Mouse (Mus musculus) left cerebral cortex, postnatal 25 days (tissue): ENCODE results near the gene 1700020A23Rik. TPM values are rescaled to one million over a fixed set of nuclear protein-coding genes. Genes with fewer than 3 reads are reported as not detected.

Experiments
- DNase-seq, 2 experiments: peaks; one replicate each; pipeline ENCODE4 v3.0.0; 2022; ENCODE audit warnings: low spot score in 2 of 2, mixed read lengths in 1 of 2
- intact Hi-C: fragments of 180-260 bp; cut with DNase I; formaldehyde crosslinking; loops from one replicate; pipeline ENCODE4 v1.15.1; 2025
- total RNA-seq, 2 experiments: library from RNA; stranded (reverse); gene quantifications; 2 replicates each; pipeline ENCODE4 v1.2.3; 2021

1700020A23Rik gene
- total RNA-seq, 2 experiments from 2014 or later = not detected

DNA sequence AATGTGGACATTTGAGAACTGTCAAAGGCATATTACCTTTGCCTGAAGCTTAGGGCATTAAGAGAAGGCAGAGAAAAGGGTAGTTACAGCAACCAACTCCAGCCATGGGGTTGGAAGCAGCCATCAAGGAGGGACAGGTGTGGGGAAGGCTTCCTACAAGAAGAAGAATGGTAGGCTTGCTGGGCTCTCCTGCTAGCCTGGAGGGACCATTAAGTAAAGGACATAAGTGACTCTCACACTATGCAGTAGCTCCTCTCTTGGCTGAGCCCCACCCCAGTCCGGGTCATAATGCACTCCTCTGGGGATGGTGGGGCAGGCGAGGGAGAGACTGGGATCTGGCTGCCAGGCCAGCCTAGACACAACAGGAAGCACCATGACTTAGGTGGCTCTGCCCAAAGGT is 1.1 kb downstream of the 1700020A23Rik start, which contains the start of gene Tmem239:
Tmem239 (plus strand) TSS at position 301 of the 400 bp plus-strand sequence.
- no peak for DNase-seq
- intact Hi-C loops = no loop called here

DNA sequence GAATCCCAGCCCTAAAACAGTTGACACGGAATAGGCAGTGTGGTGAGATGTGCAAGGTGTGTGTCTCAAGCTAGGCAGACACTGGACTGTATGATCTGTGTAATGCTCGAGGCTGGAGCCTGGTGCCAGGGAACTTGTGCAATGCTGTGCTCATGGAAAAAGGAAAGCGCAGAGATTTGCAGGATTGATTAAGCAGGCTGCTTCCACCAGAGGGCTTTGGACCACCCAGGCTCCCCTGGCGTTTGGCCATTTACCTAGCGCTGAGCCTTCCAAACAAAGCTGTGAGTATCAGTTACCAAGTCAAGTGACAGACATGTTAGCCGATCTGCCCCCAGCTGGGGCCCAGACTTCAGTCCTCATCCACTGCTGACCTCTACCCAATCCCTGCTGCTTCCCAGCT is 3.1 kb downstream of the 1700020A23Rik start:
- intact Hi-C loops = no loop called here
- DNase-seq = no peak

- intact Hi-C loops = loop anchor here (2.0 kb wide), 1 partner anchor 121 kb away; no protein-coding TSS in a partner anchor
Measured at GRCm38 (mm10) chr2:130411558-130412495, 6.8 kb downstream of the 1700020A23Rik start.

DNA sequence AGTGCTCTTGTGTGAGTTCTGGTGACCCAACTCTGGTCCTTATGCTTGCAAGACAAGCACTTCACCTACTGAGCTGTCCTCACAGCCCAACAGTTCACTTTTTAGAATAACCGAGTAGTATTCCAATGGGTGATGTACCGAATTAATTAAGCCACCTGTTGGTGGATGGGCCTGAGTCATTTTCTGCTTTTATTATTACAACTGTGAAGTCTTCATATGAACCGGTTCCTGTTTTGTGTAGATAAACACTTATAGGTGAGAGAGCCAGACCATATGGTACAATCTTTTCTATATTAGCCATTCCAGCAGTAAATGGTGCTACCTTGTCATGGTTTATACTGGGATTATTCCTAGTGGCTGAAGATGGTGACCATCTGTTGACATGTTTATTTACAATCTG is 7.7 kb downstream of the 1700020A23Rik start:
- DNase-seq = no peak
- intact Hi-C loops = loop anchor here (2.0 kb wide), 1 partner anchor 122 kb away; no protein-coding TSS in a partner anchor

More at GRCm38 (mm10) chr2:130411558-130412495, 6.8 kb downstream of the 1700020A23Rik start:
- peak; percentile 62 to 79 for DNase-seq

- intact Hi-C loops = no loop called here
- no peak for DNase-seq
Measured at GRCm38 (mm10) chr2:130414094-130414856, 9.2 kb downstream of the 1700020A23Rik start.

DNA sequence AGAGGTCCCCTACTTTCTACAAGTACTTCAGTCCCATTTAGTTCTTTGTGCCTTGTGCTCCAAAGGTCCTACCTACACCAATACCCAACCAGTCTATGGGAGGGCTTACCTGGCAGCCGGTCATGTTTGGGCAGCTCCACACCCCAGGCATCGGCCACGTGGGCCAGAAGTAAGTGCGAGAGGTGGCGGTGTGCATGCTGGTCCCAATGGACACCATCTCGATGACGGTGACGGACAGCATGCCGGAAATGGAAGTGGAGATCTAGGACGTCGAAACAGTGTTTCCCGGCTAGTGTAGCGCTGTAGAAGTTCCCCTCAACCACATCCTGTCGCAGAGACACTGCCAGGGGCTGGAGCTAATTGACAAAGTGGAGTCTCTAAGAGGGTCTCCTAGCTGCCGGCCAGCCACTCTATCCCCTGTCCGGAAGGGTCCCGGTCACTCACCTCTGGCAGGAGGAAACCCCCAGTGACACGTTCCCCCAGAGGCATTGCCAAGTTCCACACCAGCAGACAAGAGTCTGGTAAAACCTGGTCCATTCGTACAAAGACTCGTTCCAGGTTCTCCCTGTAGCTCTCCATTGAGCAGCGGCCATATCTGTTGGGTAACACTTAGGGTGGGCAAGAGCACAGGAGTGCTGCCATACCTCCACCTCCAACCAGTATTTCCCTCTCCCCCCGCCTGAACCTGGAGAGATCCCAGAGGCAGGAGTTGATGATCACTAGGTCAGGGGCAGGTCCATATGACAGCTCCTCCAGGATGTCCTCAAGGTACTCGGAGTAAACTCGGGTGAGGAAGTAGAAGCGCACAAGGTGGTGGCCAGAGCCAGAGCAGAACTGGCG is 16.9 kb downstream of the 1700020A23Rik start:
- intact Hi-C loops = no loop called here
- no peak for DNase-seq

GRCm38 (mm10) chr2:130423397-130424125 is 18.5 kb downstream of the 1700020A23Rik start:
- intact Hi-C loops = no loop called here
- DNase-seq = peak; percentile 83 to 85

GRCm38 (mm10) chr2:130424126-130424853 is 19.2 kb downstream of the 1700020A23Rik start, which contains the start of the genes Vps16 and Pced1a:
Gene Vps16 (plus strand): TSS chr2:130424339.
Gene Pced1a (minus strand): TSS chr2:130424701.
- intact Hi-C loops = no loop called here
- peak; percentile 93 to 95 for DNase-seq

DNA sequence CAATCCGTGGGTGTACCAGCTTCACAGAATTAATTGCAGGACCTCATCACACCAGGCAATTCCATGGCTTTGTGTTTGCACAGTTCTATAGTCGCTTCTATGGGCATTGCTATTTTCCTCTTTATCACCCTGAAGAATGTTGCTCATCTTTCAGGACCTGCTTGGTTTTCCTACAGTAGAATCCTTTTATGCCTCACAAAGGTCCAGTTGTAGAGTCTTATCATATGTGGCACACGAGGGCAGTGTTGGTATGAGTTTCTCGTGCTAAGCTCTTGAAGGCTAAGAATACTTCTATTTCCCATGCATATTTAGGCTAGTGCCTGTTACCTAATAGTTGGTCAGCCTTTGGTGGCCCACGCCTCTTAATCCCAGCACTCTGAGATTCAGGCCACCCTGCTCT is 20.1 kb downstream of the 1700020A23Rik start:
- intact Hi-C loops = no loop called here

DNA sequence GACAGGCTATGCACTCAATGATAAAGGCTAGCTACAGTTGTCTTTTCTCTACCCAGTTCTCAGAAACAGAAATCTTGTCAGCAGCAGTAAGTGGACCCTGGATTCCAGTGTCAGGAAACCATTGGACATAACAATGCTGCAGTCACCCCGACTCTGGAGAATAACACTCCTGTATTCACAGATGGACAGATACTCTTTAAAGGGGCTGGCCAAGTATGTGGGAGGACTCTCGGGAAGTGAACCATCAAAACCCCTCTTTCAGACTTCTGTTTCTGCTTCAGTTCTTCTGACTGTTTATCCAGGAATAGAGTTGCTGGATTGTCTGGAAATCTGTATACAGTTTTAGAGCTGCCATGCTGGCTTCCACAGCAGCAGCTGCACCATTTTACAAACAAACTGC is 24.8 kb downstream of the 1700020A23Rik start:
- no peak for DNase-seq

More for the DNA sequence above, 20.1 kb downstream of the 1700020A23Rik start:
- peak in 1 of 2 experiments; percentile 6 for DNase-seq

DNA sequence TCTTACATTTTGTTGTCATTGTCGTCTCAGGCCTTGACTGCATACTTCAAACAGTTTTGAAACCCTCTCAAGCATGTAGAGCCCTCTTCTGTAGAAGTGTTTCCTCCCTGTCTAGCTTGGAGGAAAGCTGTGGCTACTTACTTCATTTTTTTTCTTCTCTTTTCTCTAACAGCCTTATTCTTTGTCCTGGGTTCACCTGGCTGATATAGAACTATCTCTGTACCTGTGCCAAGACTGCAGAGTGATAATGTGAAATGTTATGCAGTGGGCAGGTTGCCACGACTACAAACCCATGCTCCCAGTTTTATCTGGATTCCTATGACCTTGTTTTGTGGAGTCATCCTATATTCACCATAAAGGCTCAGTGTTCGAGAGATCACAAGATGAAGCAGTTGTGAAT is 25.4 kb downstream of the 1700020A23Rik start:
- intact Hi-C loops = loop anchor here (5.0 kb wide), 1 partner anchor 87 kb away; no protein-coding TSS in a partner anchor
- no peak for DNase-seq

More for the DNA sequence above, 24.8 kb downstream of the 1700020A23Rik start:
- intact Hi-C loops = loop anchor here (5.0 kb wide), 1 partner anchor 87 kb away; no protein-coding TSS in a partner anchor

GRCm38 (mm10) chr2:130432157-130432556 is 27.1 kb downstream of the 1700020A23Rik start:
- intact Hi-C loops = loop anchor here (5.0 kb wide), 1 partner anchor 85 kb away; no protein-coding TSS in a partner anchor
- no peak for DNase-seq

- peak; percentile 53 to 70 for DNase-seq
- intact Hi-C loops = loop anchor here (5.0 kb wide), 1 partner anchor 84 kb away; no protein-coding TSS in a partner anchor
Measured at GRCm38 (mm10) chr2:130433152-130433551, 28.1 kb downstream of the 1700020A23Rik start.

GRCm38 (mm10) chr2:130436769-130437168 is 31.7 kb downstream of the 1700020A23Rik start:
- DNase-seq = no peak
- intact Hi-C loops = no loop called here

DNA sequence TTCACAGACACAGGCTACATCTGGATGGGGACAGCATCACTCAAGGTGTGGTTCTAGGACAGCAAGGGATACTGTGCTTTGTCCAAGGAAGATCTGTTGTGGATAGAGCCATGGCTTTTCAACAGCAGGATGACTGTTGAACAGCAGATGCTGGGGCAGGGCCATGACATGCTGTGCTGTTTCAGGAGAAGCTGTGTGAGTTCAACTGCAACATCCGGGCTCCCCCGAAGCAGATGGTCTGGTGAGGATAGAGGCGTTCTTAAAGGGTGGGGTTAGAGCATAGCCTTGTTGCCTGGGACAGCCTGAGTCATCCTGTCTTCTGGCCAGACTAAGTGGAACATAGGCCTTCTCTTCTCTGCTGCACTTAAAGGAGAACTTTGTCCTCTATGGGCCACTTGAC is 33.8 kb downstream of the 1700020A23Rik start:
- intact Hi-C loops = no loop called here
- DNase-seq = no peak

GRCm38 (mm10) chr2:130439840-130440480 is 34.9 kb downstream of the 1700020A23Rik start:
- DNase-seq = no peak
- intact Hi-C loops = no loop called here

GRCm38 (mm10) chr2:130442162-130442561 is 37.1 kb downstream of the 1700020A23Rik start:
- no peak for DNase-seq
- intact Hi-C loops = no loop called here
